Mouse (Mus musculus) A20 (cell line): ENCODE measurements around the gene Riiad1.

Experiments used
- DNase-seq: peaks from one replicate; pipeline ENCODE4 v3.0.0-alpha.2; 2011; ENCODE audit warnings: low read depth, low spot score

The Riiad1 gene

DNA sequence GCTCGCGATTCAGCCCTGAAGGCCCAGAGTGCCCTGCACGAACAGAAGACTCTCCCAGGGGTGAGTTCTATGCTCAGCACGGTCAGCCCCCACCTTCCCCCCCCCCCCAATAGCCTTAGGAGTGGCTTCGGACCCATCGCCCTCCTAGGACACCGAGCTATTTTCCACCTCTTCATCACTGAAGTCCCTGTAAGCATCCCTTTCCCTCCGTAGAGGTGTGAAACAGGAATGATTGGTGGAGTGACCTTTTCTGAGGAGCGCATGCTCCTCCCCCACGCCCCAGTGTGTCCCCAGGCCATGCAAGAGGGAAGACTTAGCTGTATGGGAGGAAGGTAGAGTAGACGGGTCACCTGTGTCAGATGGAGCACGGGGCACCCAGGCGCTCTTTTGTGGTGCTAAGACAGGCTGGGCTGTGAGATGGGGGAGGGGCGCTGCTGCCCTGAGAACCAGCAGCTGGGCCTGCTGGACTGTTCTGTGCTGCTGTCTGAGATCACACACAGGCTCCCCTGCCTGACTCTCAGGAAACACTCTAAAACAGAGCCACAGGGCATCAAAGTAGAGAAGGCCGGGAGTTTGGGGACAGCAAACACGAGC is at the start of gene Riiad1:
Gene Riiad1 (minus strand): TSS at position 51 of the 594 bp plus-strand sequence.
- no peak for DNase-seq

DNA sequence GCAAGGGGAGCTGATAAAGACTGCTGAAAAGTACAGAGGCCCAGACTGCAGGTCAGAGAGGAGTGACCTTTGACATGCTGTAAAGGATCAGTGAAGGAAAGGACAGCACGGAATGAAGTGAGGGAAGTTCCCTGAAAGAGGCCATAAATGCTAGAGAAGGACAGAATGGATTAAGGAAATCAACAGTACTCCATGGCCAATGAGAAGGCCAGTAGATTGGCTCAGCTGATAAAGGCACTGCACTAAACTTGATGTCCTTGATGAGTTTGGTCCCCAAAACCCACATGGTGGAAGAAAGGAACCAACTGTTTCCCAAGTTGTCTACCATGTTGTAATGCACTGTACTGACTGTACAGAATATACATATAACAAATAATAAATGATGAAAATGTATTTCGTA is 46.6 kb upstream of the Riiad1 start:
- DNase-seq = no peak

DNA sequence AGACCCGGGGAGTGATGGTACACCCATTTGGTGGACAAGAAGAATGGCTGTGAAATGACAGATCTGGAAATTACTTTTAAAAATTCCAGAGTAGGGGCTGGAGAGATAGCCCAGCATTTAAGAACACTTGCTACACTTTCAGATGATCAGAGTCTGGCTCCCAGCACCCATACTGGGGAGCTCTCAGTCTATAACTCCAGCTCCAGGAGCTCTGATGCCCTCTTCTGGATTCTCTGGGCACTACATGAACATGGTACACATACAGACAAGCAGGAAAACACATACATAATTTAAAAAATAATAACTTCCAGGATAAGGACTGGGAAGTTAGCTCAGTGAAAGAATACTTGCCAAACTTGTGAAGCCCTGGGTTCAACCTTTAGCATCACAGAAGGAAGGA is 26.5 kb upstream of the Riiad1 start:
- DNase-seq = peak; percentile 33

DNA sequence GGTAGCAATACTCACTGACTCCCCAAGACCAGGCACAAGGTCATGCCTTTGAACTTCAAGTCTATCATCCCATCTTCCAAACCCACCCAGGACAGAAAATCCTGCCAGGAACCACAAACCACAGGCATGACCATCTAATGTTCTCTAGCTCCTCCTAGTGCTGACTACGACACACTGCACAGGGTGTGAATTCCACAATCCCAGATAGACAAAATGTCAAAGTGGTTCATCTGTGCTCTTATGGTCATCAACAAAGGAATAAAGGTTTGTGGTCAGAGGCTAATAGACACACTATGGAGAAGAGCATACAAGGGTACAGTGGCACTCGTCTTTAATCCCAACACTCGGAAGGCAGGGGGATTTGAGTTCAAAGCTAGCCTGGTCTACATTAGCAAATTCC is 22.1 kb upstream of the Riiad1 start:
- peak; percentile 20 for DNase-seq

DNA sequence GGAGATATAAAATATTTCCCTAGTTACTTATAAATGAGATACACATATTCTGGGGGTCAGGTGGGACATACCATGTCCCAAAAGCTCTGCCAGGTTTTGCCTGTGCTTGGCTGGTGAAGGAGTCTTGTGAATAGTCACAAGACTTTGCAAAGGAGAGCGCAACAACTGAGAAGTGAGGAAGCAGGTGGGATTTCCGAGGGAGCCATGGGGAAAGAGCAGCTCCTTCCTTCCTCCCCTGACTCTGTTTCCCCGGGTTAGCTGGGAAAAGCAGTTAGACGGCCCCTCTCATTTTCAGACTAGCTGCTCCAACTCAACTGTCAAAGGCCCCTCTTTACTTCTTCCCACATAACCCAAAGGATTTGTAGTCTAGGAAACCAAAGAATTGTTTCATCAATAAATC is 17.0 kb upstream of the Riiad1 start:
- no peak for DNase-seq

DNA sequence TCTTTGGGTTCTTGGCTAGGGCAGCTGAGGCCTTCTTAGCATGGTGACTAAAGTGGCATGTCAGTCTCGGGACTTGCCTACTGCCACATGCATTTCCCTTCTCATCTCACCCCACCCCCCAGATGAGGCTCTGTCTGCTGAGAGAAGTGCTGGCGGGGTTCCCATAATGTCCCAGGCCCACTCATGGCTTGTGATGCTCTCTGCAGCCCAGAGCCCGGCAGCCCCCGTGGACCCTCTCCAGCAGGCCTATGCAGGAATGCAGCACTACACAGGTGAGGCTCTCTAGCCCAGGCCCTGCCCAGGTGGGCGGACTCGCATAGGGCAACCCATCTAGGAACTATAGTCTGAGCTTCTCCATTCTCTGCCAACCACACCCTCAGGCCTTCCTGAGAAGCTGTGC is 7.4 kb upstream of the Riiad1 start:
- DNase-seq = no peak

DNA sequence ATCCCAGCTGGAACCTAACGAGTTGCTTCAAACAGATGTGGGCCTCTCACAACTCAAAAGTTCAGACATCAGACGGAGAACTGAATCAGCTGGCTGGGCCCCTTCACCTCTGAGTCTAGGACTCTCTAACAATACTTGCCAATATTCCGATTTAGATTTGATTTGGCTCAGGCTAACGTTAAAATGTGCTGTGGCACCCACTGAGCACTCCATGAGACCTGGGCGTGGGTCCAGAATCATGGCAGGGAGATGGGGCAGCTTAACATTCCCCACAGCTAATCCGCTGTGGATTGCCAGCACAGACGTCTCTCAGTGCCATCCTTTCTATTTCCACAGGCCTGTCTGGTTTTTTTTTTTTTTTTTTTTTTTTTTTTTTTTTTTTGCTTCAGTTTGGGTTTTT is 5.8 kb upstream of the Riiad1 start:
- DNase-seq = no peak

DNA sequence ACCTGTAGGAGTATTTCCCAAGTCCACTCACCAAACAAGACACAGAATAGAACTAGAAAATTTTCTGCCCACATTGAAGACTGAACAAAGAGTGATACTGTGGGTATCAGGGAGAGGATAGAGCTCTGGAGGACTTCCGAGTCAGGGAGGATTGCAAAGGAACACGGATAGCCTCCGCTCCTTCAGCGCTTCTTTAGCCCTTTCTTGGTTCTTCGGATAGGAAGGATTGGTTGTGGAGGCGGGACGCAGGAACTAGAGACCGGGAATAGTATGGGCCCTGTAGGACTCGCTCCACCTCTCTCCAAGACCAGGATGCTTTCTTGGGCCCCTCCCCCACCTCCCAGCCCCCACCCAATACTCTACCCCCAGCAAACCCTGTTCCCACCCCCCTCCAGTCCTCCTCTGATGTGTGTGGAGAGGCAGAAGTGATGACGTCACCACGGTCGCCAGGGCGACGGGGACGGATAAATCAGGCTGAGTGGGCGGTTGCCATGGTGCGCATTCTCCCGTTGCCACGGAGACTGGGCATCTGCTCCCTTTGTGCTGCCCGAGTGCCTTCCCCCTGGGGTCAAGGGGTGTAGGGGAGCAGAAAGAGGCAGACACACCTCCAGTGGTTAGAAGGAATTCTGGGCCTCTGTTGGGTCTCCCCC is 3.8 kb upstream of the Riiad1 start:
- no peak for DNase-seq

DNA sequence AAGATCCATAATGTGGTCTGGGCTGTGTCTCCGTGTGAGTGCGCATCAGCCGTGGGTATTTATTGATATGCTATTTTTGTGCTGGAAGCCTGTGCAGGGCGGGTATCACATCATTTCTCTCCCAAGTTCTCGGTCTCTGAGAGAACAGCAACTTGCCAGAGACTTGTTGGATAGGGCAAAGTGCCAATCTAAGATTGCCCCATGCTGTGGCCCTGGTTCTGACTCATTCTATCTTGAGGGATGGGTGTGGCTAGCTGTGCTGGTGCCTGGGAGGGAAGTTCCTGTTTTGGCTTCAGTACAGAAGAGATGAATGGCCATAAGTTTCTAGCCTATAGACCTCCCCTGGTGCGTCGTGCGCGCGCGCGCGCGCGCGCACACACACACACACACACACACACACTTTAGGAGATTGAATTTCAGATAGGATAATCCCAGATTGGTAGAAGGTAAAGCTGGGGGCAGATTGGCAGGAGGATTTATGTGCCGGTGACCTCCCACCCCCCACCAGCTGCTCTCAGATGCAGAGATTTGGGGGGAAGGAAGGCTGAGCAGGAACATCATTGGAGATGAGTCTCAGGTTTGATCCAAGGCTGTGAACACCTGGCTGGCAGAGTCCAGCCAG is 2.7 kb upstream of the Riiad1 start:
- DNase-seq = peak; percentile 46

DNA sequence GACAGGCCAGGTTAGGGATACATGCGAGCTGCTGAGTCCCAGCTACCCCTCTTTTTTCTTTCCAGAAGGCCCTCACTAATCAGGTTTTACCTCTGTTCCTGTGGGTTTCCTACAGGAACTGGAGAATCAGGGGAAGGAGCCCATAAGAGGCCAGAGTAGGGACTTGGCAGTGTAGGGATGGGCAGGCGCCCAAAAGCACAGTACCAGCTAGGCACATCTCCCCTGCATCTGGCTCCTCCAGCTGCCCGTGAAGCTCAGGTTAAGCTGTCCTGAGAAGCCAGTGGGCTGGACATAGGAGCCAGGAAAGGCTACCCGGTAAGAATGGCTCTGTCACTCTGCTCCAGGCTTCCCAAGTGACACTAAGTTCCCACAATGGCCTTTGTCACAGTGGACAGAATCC is 1.3 kb upstream of the Riiad1 start:
- DNase-seq = no peak

DNA sequence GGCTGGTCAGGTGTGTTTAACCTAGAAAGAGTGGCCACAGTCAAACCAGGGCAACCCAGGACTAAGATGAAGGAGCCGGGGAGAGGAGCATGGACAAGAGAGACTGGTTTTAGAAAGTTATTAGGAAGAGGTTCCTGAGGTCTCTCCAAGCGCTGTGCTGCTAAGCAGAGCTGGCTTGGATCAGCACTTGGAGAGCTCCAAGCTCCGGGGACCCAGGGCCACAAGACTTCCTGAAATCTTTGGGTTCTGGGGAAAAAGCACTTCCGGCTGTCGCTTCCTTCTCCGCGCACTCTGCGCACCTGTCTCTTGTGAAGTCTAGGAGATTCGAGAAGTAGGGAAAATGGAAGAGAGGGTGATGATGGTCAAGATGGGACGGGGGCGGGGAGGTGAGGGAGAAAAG is 577 bp downstream of the Riiad1 start:
- DNase-seq = no peak

DNA sequence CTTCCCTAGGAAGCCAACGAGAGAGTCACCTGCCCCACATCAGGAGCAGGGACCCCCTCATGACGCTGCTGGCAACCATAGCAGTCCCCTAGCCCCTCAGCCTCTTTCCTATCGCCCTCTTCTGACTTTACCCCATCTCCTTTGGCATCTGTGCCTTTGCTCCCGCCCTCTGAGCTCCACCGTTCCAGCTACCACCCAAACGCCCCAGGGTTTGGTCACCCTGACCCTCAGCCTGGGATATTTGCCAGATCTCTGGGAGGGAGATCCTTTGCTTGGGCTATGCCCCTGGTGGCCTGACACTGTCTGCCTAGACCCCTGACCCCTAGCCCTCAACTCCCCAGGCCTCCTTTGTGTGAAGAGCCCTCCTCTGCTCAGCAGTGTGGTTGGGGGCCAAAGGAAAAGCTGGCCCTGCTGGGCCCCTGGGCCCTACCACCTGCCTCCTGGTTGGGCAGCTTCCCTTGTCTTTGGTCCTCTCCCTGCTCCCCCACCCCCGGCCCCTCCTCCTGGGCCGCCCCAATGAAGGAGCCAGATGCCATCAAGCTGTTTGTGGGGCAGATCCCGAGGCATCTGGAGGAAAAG is 1.5 kb downstream of the Riiad1 start:
- no peak for DNase-seq

DNA sequence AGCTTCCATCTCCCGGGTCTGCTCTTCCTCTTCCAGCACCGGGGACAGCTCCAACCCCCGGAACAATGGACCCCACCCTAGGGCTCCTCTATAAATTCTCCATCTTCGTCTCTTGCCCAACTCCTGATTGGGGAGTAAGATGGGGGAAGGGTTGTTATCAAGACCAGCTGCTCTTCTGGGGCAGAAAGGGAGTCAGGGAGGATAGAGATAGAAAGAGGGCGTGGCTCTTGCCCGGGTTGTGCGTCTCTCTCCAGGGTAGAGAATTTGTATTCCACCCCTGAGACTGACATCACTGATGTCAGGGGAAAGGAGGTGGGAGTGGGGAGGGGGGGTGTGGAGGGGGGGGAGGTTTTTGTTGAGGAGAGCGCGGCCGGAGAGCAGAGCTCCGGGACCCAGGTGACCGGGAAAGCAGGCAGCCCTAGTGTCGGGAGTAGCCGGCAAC is 2.1 kb downstream of the Riiad1 start, which contains the start of gene Celf3:
Gene Celf3 (plus strand): TSS at position 315 of the 442 bp plus-strand sequence.
- no peak for DNase-seq

DNA sequence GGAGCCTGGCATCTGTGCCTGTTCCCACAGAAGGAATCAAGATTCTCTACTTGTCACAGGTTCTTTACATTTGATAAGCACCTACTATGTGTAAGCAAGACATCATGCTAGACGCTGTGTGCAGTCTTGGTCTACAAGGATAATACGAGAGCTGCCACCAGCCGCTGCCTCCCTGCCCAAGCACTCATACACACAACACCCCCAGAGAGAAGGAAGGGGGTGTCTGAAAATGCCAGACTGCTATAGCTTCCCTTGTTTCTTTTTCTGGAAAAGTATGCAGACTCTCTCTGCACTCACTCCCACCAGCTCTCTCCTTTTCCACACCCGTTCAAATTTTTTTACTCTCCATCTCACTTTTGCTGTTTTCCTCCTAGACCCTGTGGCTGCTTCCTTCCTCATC is 2.7 kb downstream of the Riiad1 start:
- no peak for DNase-seq

DNA sequence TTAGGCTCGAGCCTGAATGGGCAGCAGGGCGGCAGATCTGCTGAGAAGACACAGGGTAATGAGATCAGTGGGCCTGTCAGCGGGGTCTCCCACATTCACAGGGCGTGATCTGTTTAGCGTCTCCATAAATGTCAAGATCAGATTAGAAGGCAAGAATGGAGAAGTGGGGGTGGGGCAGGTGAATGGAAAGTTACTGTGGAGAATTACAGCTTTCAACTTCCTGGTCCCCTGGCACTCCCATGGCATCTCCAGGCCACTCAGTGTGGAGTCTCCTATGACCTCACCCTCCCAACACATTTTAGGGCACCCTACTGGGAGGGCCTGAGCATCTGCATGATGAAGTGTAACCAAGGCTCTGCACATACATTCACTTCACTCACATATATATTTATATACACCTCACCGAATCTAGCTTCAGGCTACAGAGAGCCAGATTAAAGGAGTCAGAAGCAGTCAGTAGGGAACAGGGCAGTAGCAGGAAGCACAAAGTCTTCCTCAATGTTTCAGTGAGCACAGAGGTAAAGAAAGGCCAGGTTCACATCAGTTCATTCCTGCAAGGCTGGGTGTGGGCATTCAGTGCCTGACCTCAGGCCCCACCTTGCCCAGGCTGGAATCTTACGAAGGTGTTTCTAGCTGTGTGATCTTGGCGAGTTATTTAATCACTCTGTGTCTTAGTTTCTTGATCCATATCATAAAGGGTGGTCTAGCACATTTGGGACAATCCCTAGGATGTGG is 3.7 kb downstream of the Riiad1 start:
- no peak for DNase-seq

DNA sequence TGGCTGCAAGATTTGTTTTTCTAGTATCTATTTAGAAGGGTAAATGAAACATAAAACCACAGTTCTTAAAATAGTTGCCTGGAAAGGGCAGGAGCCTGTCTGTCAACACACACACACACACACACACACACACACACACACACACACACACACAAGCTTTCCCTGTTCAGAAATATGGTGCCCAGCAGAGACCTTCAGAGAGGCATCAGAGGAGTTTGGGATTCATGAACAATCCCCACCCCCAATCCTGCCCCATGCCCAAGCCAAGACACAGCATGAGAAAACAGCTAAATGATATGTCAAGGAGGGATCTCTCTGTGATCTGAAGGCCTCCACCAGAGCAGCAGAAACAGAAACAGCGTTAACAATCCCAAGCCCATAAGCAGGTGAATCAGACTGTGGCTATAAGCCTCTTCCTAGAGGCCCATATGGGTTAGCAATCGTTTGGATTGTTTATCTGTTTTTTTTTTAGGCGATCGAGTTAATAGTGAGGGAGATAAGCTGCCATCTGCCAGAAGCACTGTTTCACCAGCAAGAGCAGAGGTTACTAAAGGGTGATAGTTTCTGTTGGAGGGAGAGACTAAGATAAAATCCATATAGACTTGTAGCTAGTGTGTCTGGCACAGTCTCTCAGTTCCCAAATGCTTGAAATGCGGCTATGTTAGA is 6.4 kb downstream of the Riiad1 start:
- DNase-seq = no peak

DNA sequence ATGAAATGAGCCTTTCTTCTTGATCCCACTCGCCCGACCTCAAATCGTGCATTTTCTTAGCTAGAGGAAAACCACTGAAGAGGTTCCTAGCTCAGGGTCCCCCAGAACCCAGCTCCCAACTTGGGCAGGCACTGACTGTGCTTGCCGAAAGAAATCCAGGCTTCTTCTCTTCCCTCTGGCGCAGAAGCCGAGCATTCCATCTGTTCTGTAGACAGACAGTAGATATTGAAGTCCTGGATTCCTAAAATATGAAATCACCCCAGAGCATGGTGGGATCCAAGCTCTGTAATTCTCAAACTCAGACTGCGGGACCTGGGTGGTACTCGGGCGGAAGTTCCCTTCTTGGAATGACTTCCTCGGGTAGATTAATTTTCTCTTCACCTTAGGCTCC is 7.0 kb downstream of the Riiad1 start:
- no peak for DNase-seq

DNA sequence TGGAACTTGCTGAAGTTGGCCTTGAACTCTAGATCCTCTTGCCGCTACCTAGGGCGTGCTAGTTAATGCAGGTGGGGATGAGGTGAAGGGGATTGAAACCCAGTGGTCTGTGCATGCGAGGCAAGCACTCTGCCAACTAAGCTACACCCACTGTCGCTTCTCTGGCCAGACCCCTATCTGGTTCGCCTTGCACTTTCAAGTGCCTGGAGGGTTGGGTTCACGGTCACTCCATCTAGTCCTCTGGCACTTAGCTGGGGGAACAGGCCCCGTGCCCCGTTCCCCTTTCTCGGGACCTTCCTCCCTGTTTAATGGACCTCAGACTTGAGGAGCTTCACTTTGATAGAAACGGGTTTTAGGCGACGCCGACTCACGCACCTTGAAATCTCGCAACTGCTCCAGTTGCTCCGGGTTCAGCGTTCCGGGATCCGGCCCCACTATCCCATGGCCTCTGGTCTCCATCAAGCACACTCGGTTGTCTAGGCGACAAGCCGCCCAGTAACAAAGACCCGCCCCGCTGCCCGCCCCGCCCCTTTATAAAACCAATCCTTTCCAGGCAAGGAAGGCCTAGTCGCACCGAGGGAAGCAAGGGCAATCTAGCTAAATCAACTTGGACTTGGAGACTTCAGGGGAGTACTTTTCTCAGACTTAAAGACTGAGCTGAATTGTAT is 7.6 kb downstream of the Riiad1 start:
- no peak for DNase-seq

DNA sequence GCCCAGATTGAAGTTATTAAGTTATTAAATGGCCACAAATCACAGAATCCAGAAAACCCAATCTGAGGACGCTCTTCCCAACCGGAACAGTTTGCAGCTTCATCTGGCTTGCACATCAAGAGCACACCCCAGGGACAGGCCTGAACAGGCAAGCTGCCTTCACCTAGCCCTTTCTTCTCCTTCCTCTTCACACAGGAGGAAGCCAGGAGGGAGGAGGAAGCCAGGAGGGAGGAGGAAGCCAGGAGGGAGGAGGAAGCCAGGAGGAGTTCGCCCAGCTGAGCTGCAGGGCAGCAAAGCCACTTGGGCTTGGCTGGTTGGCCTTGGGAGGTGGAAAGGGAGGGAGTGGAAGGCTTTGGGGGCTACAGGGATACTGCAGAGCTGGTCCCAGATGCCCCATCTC is 11.2 kb downstream of the Riiad1 start:
- DNase-seq = no peak

DNA sequence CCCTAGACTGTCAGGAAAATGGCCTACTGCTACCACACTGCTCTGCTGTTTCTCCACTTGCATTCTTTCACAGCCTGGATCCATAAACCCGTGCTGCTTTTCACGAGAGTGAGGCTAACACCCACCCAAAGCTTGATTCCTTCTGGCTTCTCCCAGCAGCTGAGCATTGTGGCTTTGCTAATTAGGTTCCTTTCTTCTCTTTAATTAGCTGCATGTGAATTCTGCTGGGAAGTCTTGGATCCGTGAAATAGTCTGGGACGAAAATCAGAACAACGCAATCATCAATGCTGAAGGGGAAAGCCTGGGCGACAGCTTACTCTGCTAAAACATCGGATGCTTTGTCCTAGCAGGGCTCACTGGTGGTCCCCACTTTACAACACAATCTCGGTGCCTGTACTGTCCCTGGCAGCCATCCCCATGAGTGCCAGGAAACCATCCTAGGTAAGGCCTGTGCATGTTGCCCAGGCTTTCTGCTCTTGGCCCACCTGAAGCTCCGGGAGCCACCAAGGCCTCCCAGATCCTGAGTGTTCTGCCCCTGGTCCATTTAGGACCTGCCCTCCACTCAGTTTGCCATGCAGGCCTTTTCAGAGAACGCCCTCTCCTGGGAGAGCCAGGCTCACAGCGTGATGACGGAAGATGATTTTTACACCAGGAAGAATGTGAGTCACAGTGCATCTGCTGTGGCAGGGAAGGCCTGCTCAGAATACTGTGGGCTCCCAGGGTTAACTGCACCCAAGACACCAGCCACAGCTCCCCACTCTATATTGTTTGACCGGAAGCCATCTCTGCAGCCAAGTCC is 14.3 kb downstream of the Riiad1 start:
- no peak for DNase-seq
